Mouse (Mus musculus) myocyte (in vitro differentiated cells): Measurements from ENCODE around the gene Gm17349. TPM values are rescaled to one million over a fixed set of nuclear protein-coding genes. Genes with fewer than 3 reads are reported as not detected.

Experiments used
- H3K27me3 ChIP-seq: one replicate; pipeline ENCODE4 v1.6.1; 2011; ENCODE audit not compliant: control insufficient read depth, insufficient read depth, insufficient read length
- H3K36me3 ChIP-seq: one replicate; pipeline ENCODE4 v1.6.1; 2011; ENCODE audit not compliant: control insufficient read depth, insufficient read depth
- H3K4me2 ChIP-seq: one replicate; pipeline ENCODE4 v1.6.1; 2011; ENCODE audit warnings: low read depth, control low read depth
- H3K4me3 ChIP-seq: one replicate; pipeline ENCODE4 v1.5.1; 2011; ENCODE audit warnings: mild to moderate bottlenecking, control low read depth, moderate library complexity
- H3K79me2 ChIP-seq: one replicate; pipeline ENCODE4 v1.6.1; 2011; ENCODE audit not compliant: control insufficient read depth, insufficient read depth
- H3ac ChIP-seq: one replicate; pipeline ENCODE4 v1.6.1; 2011; ENCODE audit not compliant: control insufficient read depth, insufficient read length
- CEBPB ChIP-seq: IDR thresholded peaks from 2 replicates; pipeline ENCODE4 v1.6.1; 2011; ENCODE audit warnings: mild to moderate bottlenecking, moderate library complexity; ENCODE audit not compliant: poor library complexity, insufficient read depth, severe bottlenecking
- E2F4 ChIP-seq: IDR thresholded peaks from one replicate; pipeline ENCODE4 v1.6.1; 2011; ENCODE audit warnings: mild to moderate bottlenecking, control low read depth, moderate library complexity; ENCODE audit not compliant: insufficient read depth
- MAX ChIP-seq: IDR thresholded peaks from one replicate; pipeline ENCODE4 v1.6.1; 2011; ENCODE audit warnings: low read depth, mild to moderate bottlenecking, control low read depth
- MYOD1 ChIP-seq, 3 experiments: IDR thresholded peaks; one replicate each; pipeline ENCODE4 v1.6.1; 2011; ENCODE audit warnings: control low read depth in 2 of 3, low read depth in 2 of 3, mild to moderate bottlenecking in 2 of 3, moderate library complexity in 1 of 3; ENCODE audit not compliant: insufficient read length in 2 of 3, control insufficient read depth in 1 of 3
- MYOG ChIP-seq, 3 experiments: IDR thresholded peaks; one replicate each; pipeline ENCODE4 v1.6.1; 2011; ENCODE audit warnings: control low read depth in 2 of 3, low read depth in 2 of 3, mild to moderate bottlenecking in 2 of 3; ENCODE audit not compliant: insufficient read length in 2 of 3, control insufficient read depth in 1 of 3, insufficient read depth in 1 of 3
- POLR2A ChIP-seq: IDR thresholded peaks from one replicate; pipeline ENCODE4 v1.6.1; 2011; ENCODE audit warnings: low read depth, mild to moderate bottlenecking, control low read depth, moderate library complexity; ENCODE audit not compliant: insufficient read length
- POLR2AphosphoS2 ChIP-seq: IDR thresholded peaks from one replicate; pipeline ENCODE4 v1.6.1; 2011; ENCODE audit warnings: low read depth, control low read depth; ENCODE audit not compliant: insufficient read length
- REST ChIP-seq: IDR thresholded peaks from one replicate; pipeline ENCODE4 v1.6.1; 2011; ENCODE audit warnings: mild to moderate bottlenecking, control low read depth, moderate library complexity; ENCODE audit not compliant: insufficient read depth, insufficient read length
- SRF ChIP-seq: IDR thresholded peaks from one replicate; pipeline ENCODE4 v1.6.1; 2011; ENCODE audit warnings: low read depth; ENCODE audit not compliant: control insufficient read depth, insufficient read length
- TCF12 ChIP-seq: IDR thresholded peaks from one replicate; pipeline ENCODE4 v1.6.1; 2011; ENCODE audit warnings: mild to moderate bottlenecking, control low read depth; ENCODE audit not compliant: poor library complexity, insufficient read depth, severe bottlenecking
- TCF3 ChIP-seq: IDR thresholded peaks from one replicate; pipeline ENCODE4 v1.6.1; 2011; ENCODE audit warnings: low read depth, control low read depth; ENCODE audit not compliant: insufficient read length
- USF1 ChIP-seq: IDR thresholded peaks from one replicate; pipeline ENCODE4 v1.6.1; 2011; ENCODE audit warnings: low read depth, mild to moderate bottlenecking, control low read depth, moderate library complexity
- polyA plus RNA-seq: library from polyadenylated mRNA; unstranded; fragments of >200 nt; fragmentation: generic; extraction: Trizol; gene quantifications from one replicate; pipeline ENCODE4 v1.2.1, GENCODE M21; 2012; ENCODE audit warnings: missing spikeins

Gm17349 gene
- polyA plus RNA-seq, 1 experiment = not detected

GRCm38 (mm10) chr15:99700219-99701106 lies 4.8 kb downstream of the Gm17349 start:
- Histone ChIP-seq H3K27me3 (peaks cover 20% of the 10 kb centered on the region), H3K4me3 (no peak overlapping the region), H3K79me2 (peaks cover 22% of the 10 kb centered on the region), H3K4me2 (no peak overlapping the region), H3ac (no peak overlapping the region), H3K36me3 (no peaks in the 10 kb centered on the region)
- TF ChIP-seq POLR2AphosphoS2 (no peak), MAX (no peak), REST (no peak), MYOD1 (IDR thresholded peaks at IDR 0.05; ENCODE audit: control insufficient read depth in 1 of 3, insufficient read length in 2 of 3, low read depth in 2 of 3) (no peak), SRF (no peak), TCF12 (no peak), USF1 (no peak), MYOG (IDR thresholded peaks at IDR 0.05; ENCODE audit: control insufficient read depth in 1 of 3, insufficient read depth in 1 of 3, insufficient read length in 2 of 3, low read depth in 2 of 3) (no peak), E2F4 (no peak), POLR2A (no peak), CEBPB (no peak)

- Histone ChIP-seq H3K4me2 (no peak overlapping the region), H3K4me3 (no peak overlapping the region), H3K27me3 (peaks cover 28% of the 10 kb centered on the region), H3ac (no peak overlapping the region), H3K79me2 (peaks cover 22% of the 10 kb centered on the region), H3K36me3 (no peaks in the 10 kb centered on the region)
- TF ChIP-seq TCF3 = no peak
- TF ChIP-seq MYOG (IDR thresholded peaks at IDR 0.05; ENCODE audit: control insufficient read depth in 1 of 3, insufficient read depth in 1 of 3, insufficient read length in 2 of 3, low read depth in 2 of 3) = no peak
- TF ChIP-seq CEBPB = no peak
- TF ChIP-seq POLR2A = no peak
- TF ChIP-seq MYOD1 (IDR thresholded peaks at IDR 0.05; ENCODE audit: control insufficient read depth in 1 of 3, insufficient read length in 2 of 3, low read depth in 2 of 3) = no peak
- TF ChIP-seq POLR2AphosphoS2 = no peak
- TF ChIP-seq SRF = no peak
- no peak for TF ChIP-seq MAX
- no peak for TF ChIP-seq USF1
- TF ChIP-seq REST = no peak
- TF ChIP-seq TCF12 = no peak
- TF ChIP-seq E2F4 = no peak
These were observed 5.6 kb downstream of the Gm17349 start for GRCm38 (mm10) chr15:99699715-99700114.

- Histone ChIP-seq H3K27me3 (peaks cover 39% of the 10 kb centered on the region), H3K4me2 (no peak overlapping the region), H3K36me3 (no peaks in the 10 kb centered on the region), H3ac (no peak overlapping the region), H3K4me3 (no peak overlapping the region), H3K79me2 (peaks cover 21% of the 10 kb centered on the region)
- TF ChIP-seq USF1 (peak; percentile 16), SRF (no peak)
These were observed 6.7 kb downstream of the Gm17349 start for GRCm38 (mm10) chr15:99698533-99699085.

GRCm38 (mm10) chr15:99697309-99697708 lies 8.0 kb downstream of the Gm17349 start:
- no peak overlapping the region for H3K4me2 ChIP-seq
- peaks cover 8% of the 10 kb centered on the region for H3K79me2 ChIP-seq
- H3K4me3 ChIP-seq = no peak overlapping the region
- no peaks in the 10 kb centered on the region for H3K36me3 ChIP-seq
- no peak overlapping the region for H3ac ChIP-seq
- peaks cover 52% of the 10 kb centered on the region for H3K27me3 ChIP-seq
- TF ChIP-seq REST (peak; percentile 98), E2F4 (no peak), POLR2A (no peak)

GRCm38 (mm10) chr15:99691976-99692375 lies 13.3 kb downstream of the Gm17349 start:
- Histone ChIP-seq H3K36me3 (no peaks in the 10 kb centered on the region), H3K27me3 (peaks cover 58% of the 10 kb centered on the region), H3K4me2 (no peak overlapping the region), H3K4me3 (no peak overlapping the region), H3ac (no peak overlapping the region), H3K79me2 (no peaks in the 10 kb centered on the region)
- TF ChIP-seq USF1 (no peak), MYOG (IDR thresholded peaks at IDR 0.05; ENCODE audit: control insufficient read depth in 1 of 3, insufficient read depth in 1 of 3, insufficient read length in 2 of 3, low read depth in 2 of 3) (no peak), MYOD1 (IDR thresholded peaks at IDR 0.05; ENCODE audit: control insufficient read depth in 1 of 3, insufficient read length in 2 of 3, low read depth in 2 of 3) (no peak), E2F4 (no peak), MAX (no peak), TCF12 (no peak), TCF3 (no peak), CEBPB (no peak), SRF (no peak)
